Mouse (Mus musculus) G1E (cell line): Measurements from ENCODE around the gene Ambra1. TPM values are rescaled to one million over a fixed set of nuclear protein-coding genes. Genes with fewer than 3 reads are reported as not detected.

Source experiments
- ATAC-seq: 2 replicates; pipeline ENCODE4 v1.8.0; 2016; ENCODE audit warnings: mild to moderate bottlenecking; ENCODE audit not compliant: insufficient number of reproducible peaks, poor library complexity, low FRiP score, severe bottlenecking; ENCODE audit errors: extremely low read depth
- DNase-seq: peaks from one replicate; pipeline ENCODE4 v3.0.0; 2012; ENCODE audit warnings: low spot score
- H3K27me3 ChIP-seq: 2 replicates; pipeline ENCODE4 v1.6.1; 2012; ENCODE audit warnings: mild to moderate bottlenecking, low read length, inconsistent platforms; ENCODE audit not compliant: insufficient read depth
- H3K36me3 ChIP-seq: replicated peaks from 2 replicates; pipeline ENCODE3; 2012; ENCODE audit warnings: mild to moderate bottlenecking, inconsistent platforms
- H3K4me1 ChIP-seq: 2 replicates; pipeline ENCODE4 v1.6.1; 2012; ENCODE audit warnings: low read depth, low read length, inconsistent platforms, mixed read lengths; ENCODE audit not compliant: insufficient read depth
- H3K4me3 ChIP-seq: 2 replicates; pipeline ENCODE4 v1.5.1; 2012; ENCODE audit warnings: low read depth, mild to moderate bottlenecking, inconsistent platforms, low read length, moderate library complexity, mixed read lengths
- H3K9me3 ChIP-seq: replicated peaks from 2 replicates; pipeline ENCODE4 v1.6.1; 2012; ENCODE audit warnings: inconsistent platforms
- CTCF ChIP-seq: IDR thresholded peaks from 2 replicates; pipeline ENCODE4 v1.5.1; 2012; ENCODE audit warnings: low read depth, low read length, inconsistent platforms, mixed read lengths
- GATA1 ChIP-seq: IDR thresholded peaks from 2 replicates; pipeline ENCODE4 v1.6.1; 2012; ENCODE audit warnings: borderline replicate concordance, low read length, inconsistent platforms, mixed read lengths
- GATA2 ChIP-seq: IDR thresholded peaks from 2 replicates; pipeline ENCODE4 v1.6.1; 2012; ENCODE audit warnings: low read depth, low read length, inconsistent platforms, borderline replicate concordance
- POLR2AphosphoS5 ChIP-seq: IDR thresholded peaks from 2 replicates; pipeline ENCODE4 v1.6.1; 2012; ENCODE audit warnings: low read depth, low read length, inconsistent platforms; ENCODE audit not compliant: insufficient replicate concordance
- TAL1 ChIP-seq: conservative IDR thresholded peaks from 2 replicates; pipeline ENCODE4 v1.6.1; 2012; ENCODE audit warnings: low read depth, low read length, inconsistent platforms, mixed read lengths
- polyA plus RNA-seq: library from polyadenylated mRNA; stranded (reverse); fragments of >175 nt; gene quantifications from 2 replicates; pipeline ENCODE4 v1.2.3, GENCODE M21; 2012
- total RNA-seq, 2 experiments: library from RNA; stranded (forward) in 1 of 2; stranded (reverse) in 1 of 2; fragments of 200-1000 nt in 1 of 2; fragments of >200 nt in 1 of 2; fragmentation: Nextera tagmentation in 1 of 2; gene quantifications; 2 replicates each; pipeline ENCODE4 v1.2.3; 2014 to 2017

The Ambra1 gene
- total and polyA plus RNA-seq, 3 experiments = 14.3 to 64.0 (median 30.5) TPM

GRCm38 (mm10) chr2:91904618-91905307, 174.8 kb downstream of the Ambra1 start:
- peaks cover 80% of the 10 kb centered on the region for H3K36me3 ChIP-seq

GRCm38 (mm10) chr2:91906141-91906540, 176.2 kb downstream of the Ambra1 start:
- Histone ChIP-seq H3K9me3 (no peaks in the 10 kb centered on the region), H3K27me3 (no peaks in the 10 kb centered on the region), H3K4me3 (no peak overlapping the region), H3K4me1 (no peaks in the 10 kb centered on the region), H3K36me3 (peaks cover 82% of the 10 kb centered on the region)
- no peak for TF ChIP-seq CTCF
- TF ChIP-seq TAL1 = no peak
- no peak for TF ChIP-seq GATA1
- no peak for TF ChIP-seq GATA2
- TF ChIP-seq POLR2AphosphoS5 = no peak
- ATAC-seq (no peak), DNase-seq (no peak)

More at GRCm38 (mm10) chr2:91904618-91905307, 174.8 kb downstream of the Ambra1 start:
- DNase-seq (no peak), ATAC-seq (no peak)
- Histone ChIP-seq H3K9me3 (no peaks in the 10 kb centered on the region), H3K27me3 (no peaks in the 10 kb centered on the region), H3K4me1 (no peaks in the 10 kb centered on the region), H3K4me3 (no peak overlapping the region)
- no peak for TF ChIP-seq GATA1
- TF ChIP-seq POLR2AphosphoS5 = no peak
- no peak for TF ChIP-seq CTCF
- no peak for TF ChIP-seq GATA2
- TF ChIP-seq TAL1 = no peak

- Histone ChIP-seq H3K4me3 (no peak overlapping the region), H3K9me3 (no peaks in the 10 kb centered on the region), H3K36me3 (peaks cover 95% of the 10 kb centered on the region), H3K4me1 (peaks cover 4% of the 10 kb centered on the region; the same call in 1 of the 2 replicates), H3K27me3 (no peaks in the 10 kb centered on the region)
- ATAC-seq = no peak
- TF ChIP-seq GATA1 = no peak
- no peak for TF ChIP-seq GATA2
- no peak for TF ChIP-seq TAL1
- no peak for TF ChIP-seq CTCF
- no peak for TF ChIP-seq POLR2AphosphoS5
- DNase-seq = no peak
Observed at GRCm38 (mm10) chr2:91912616-91913015, 182.7 kb downstream of the Ambra1 start.

- DNase-seq (no peak), ATAC-seq (no peak)
- H3K36me3 ChIP-seq = peaks cover 98% of the 10 kb centered on the region
- H3K4me3 ChIP-seq = no peak overlapping the region
- no peaks in the 10 kb centered on the region for H3K27me3 ChIP-seq
- H3K9me3 ChIP-seq = no peaks in the 10 kb centered on the region
- no peak for TF ChIP-seq GATA1
- TF ChIP-seq CTCF = no peak
- no peak for TF ChIP-seq GATA2
- TF ChIP-seq POLR2AphosphoS5 = no peak
- TF ChIP-seq TAL1 = no peak
- H3K4me1 ChIP-seq = peaks cover 4% of the 10 kb centered on the region; the same call in 1 of the 2 replicates
Observed at GRCm38 (mm10) chr2:91913328-91914110, 183.6 kb downstream of the Ambra1 start.

- H3K9me3 ChIP-seq = peaks cover 4% of the 10 kb centered on the region; the same call in 1 of the 2 replicates
- peaks cover 80% of the 10 kb centered on the region for H3K36me3 ChIP-seq
- H3K4me3 ChIP-seq = no peak overlapping the region
- DNase-seq = peak; percentile 13
- peaks cover 4% of the 10 kb centered on the region; the same call in 1 of the 2 replicates for H3K4me1 ChIP-seq
- no peak for ATAC-seq
- no peaks in the 10 kb centered on the region; the same call in 1 of the 2 replicates for H3K27me3 ChIP-seq
- TF ChIP-seq CTCF (no peak), GATA1 (no peak), TAL1 (no peak), POLR2AphosphoS5 (no peak), GATA2 (no peak)
Observed at GRCm38 (mm10) chr2:91916346-91916977, 186.5 kb downstream of the Ambra1 start.

GRCm38 (mm10) chr2:91917096-91917495, 187.2 kb downstream of the Ambra1 start:
- Histone ChIP-seq H3K4me3 (no peak overlapping the region), H3K36me3 (peaks cover 73% of the 10 kb centered on the region), H3K9me3 (peaks cover 10% of the 10 kb centered on the region), H3K27me3 (peaks cover 5% of the 10 kb centered on the region; the same call in 1 of the 2 replicates), H3K4me1 (peaks cover 4% of the 10 kb centered on the region; the same call in 1 of the 2 replicates)
- TF ChIP-seq GATA2 = no peak
- DNase-seq = no peak
- no peak for ATAC-seq
